Mouse (Mus musculus) heart, postnatal 36 days (tissue): ENCODE measurements around the gene Tceal6. TPM values are rescaled to one million over a fixed set of nuclear protein-coding genes. Genes with fewer than 3 reads are reported as not detected.
"Not testable (repeated sequence)": the region's sequence is repeated elsewhere in the genome, so short reads cannot be mapped to it uniquely, and the experiment has no call there.

Experiments used
- DNase-seq, 2 experiments: peaks; one replicate each; pipeline ENCODE4 v3.0.0; 2021 to 2022
- intact Hi-C: fragments of 180-260 bp; cut with DNase I; formaldehyde crosslinking; loops from one replicate; pipeline ENCODE4 v1.15.1; 2025
- total RNA-seq, 2 experiments: library from RNA; stranded (reverse); gene quantifications; 2 replicates each; pipeline ENCODE4 v1.2.3; 2021

Tceal6 gene
- total RNA-seq: not detected

- intact Hi-C loops: no loop called here
- no peak for DNase-seq
These were observed at the start of gene Tceal6 for GRCm38 (mm10) chrX:135210436-135211221. TSS of gene Tceal6 (minus strand) at chrX:135210687.

- DNase-seq, intact Hi-C loops: not testable (repeated sequence)
These were observed 583 bp downstream of the Tceal6 start for GRCm38 (mm10) chrX:135209773-135210435.

- intact Hi-C loops, DNase-seq: not testable (repeated sequence)
These were observed 20.6 kb downstream of the Tceal6 start for GRCm38 (mm10) chrX:135189924-135190323.

- intact Hi-C loops, DNase-seq: not testable (repeated sequence)
These were observed 21.8 kb downstream of the Tceal6 start for GRCm38 (mm10) chrX:135188661-135189060.

GRCm38 (mm10) chrX:135177532-135177931 lies 33.0 kb downstream of the Tceal6 start, which contains the start of gene Gm15023:
TSS of gene Gm15023 (minus strand) at chrX:135177632.
- DNase-seq, intact Hi-C loops: not testable (repeated sequence)

Other genes with a start within 250 kb of the Tceal6 start
- under 1 TPM in 1 of 2 experiments, not detected in 1; 0.19 TPM for gene Nxf2, start 245.9 kb downstream of the Tceal6 start, total RNA-seq
- 1 to 10 TPM; 3.5 to 7.3 TPM for gene Zmat1, start 201.5 kb downstream of the Tceal6 start, total RNA-seq
- not detected for gene Gm15023, start 33.1 kb downstream of the Tceal6 start, total RNA-seq
- gene Pramel3, start 91.6 kb upstream of the Tceal6 start, total RNA-seq: not detected
- not detected for gene Gm5128, start 162.6 kb upstream of the Tceal6 start, total RNA-seq
- not detected for gene Gm7903, start 223.1 kb upstream of the Tceal6 start, total RNA-seq